Mouse (Mus musculus) midbrain, embryonic 12.5 days (tissue): ENCODE measurements around the gene Kif17. TPM values are rescaled to one million over a fixed set of nuclear protein-coding genes. Genes with fewer than 3 reads are reported as not detected.

Experiments
- ATAC-seq: fragments of 200-750 bp; cut with Nextera tagmentation; 2 replicates; pipeline ENCODE4 v1.8.0; 2017; ENCODE audit warnings: low read depth, moderate TSS enrichment, moderate library complexity; ENCODE audit not compliant: low FRiP score
- H3K27ac ChIP-seq: fragments of 300-500 bp; sonication (generic); replicated peaks from 2 replicates; pipeline ENCODE4 v1.5.1; 2016; ENCODE audit warnings: mild to moderate bottlenecking
- H3K27me3 ChIP-seq: fragments of 300-500 bp; sonication (generic); 2 replicates; pipeline ENCODE4 v1.6.1; 2016; ENCODE audit warnings: mild to moderate bottlenecking
- H3K36me3 ChIP-seq: fragments of 300-500 bp; sonication (generic); 2 replicates; pipeline ENCODE4 v1.6.1; 2016
- H3K4me1 ChIP-seq: fragments of 300-500 bp; sonication (generic); 2 replicates; pipeline ENCODE4 v1.6.1; 2016
- H3K4me2 ChIP-seq: fragments of 300-500 bp; sonication (generic); replicated peaks from 2 replicates; pipeline ENCODE4 v1.6.1; 2016; ENCODE audit warnings: mild to moderate bottlenecking, moderate library complexity
- H3K4me3 ChIP-seq: fragments of 300-500 bp; sonication (generic); 2 replicates; pipeline ENCODE4 v1.5.1; 2016; ENCODE audit warnings: mild to moderate bottlenecking
- H3K9ac ChIP-seq: fragments of 300-500 bp; sonication (generic); replicated peaks from 2 replicates; pipeline ENCODE4 v1.6.1; 2016; ENCODE audit warnings: mild to moderate bottlenecking, moderate library complexity
- H3K9me3 ChIP-seq: fragments of 300-500 bp; sonication (generic); 2 replicates; pipeline ENCODE4 v1.6.1; 2016; ENCODE audit warnings: mild to moderate bottlenecking
- WGBS: fragments of 180-500 bp; shearing (Covaris S2); methylation state at CpG from one replicate; pipeline ENCODE4 v1.1.7; 2016; 5-methylcytosine and 5-hydroxymethylcytosine counted together
- polyA plus RNA-seq: library from polyadenylated mRNA; unstranded; fragments of >200 nt; fragmentation: Nextera tagmentation; extraction: Ambion mirVana; gene quantifications from 2 replicates; pipeline ENCODE4 v1.2.1, GENCODE M21; 2016

Kif17 gene
- polyA plus RNA-seq, 1 experiment from 2014 or later: 1.2 TPM

DNA sequence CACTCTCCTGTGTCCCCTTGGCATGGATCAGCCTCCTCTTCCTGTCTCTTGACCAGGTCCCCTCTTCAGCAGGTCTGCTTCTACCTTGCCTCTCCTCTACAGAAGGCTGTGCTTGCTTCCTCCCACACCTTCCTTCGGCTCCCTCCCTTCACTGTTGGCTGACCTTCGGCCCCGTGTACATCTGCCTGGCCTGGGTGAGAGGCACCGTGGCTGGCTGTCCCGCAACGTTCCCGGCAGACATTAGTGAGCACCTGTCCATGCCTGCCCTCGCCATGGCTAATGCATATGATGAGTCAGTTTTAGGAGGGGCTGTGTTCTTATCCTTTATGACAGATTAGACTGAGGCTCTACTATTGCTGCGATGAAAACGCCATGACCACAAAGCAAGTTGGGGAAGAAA, 17.6 kb downstream of the Kif17 start:
- Histone ChIP-seq H3K27me3 (peaks cover 25% of the 10 kb centered on the region), H3K4me3 (no peak overlapping the region), H3K9ac (no peak overlapping the region), H3K4me1 (0 out of 2 replicates have a peak, but pooled peaks cover under 1% of the 10 kb centered on the region), H3K9me3 (no peaks in the 10 kb centered on the region), H3K36me3 (no peaks in the 10 kb centered on the region), H3K4me2 (no peak overlapping the region), H3K27ac (no peak overlapping the region)
- 93% methylated on average over 10 of the region's 10 CpGs for WGBS
- no peak for ATAC-seq

DNA sequence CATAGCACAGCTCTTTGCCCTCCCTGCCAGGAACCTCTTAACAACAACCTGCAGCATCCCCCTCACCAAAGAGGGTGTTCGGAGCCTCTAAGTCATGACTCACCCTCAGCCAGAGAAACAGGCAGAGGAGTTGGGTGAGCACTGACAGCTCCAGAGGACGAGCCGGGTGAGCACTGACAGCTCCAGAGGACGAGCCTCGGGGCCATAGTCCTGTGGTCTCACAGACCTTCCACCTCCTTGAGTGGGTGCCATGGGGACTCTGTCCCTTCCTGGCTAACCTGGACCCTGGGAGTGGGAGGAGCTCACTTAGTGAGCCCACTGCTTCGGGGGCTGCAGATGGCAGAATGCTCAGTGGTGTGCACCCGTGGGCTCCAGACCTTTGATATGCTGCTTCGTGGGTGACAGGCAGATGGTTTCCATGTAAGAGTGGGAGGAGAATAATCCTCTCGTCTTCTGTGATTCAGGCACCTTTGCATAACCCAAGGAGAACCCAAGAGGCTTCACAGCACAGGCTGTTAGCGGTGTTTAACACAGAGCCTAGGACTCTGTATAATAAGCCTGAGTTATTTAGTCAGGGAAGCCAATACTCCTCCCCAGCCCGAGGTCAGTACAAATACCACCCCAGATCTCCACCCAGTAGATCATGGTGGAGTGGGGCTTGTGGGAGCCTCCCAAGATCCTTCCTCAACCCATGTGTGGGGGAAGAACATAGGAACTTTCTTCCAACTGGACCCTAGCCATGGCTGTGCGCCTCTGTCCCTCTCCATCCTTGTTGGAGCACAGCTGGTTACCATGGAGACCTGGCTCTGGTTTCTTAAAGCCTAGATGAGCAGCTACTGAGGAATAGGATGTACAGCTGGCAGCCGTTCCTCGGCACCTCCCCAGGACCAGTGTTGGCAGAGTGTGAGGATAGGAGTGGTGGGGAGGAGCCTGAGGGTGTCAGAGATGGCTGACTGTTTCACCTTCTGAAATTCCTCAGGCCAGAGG, 22.1 kb downstream of the Kif17 start:
- ATAC-seq: no peak
- Histone ChIP-seq H3K4me3 (no peak overlapping the region), H3K27me3 (no peaks in the 10 kb centered on the region), H3K36me3 (no peaks in the 10 kb centered on the region), H3K27ac (no peak overlapping the region), H3K4me1 (no peaks in the 10 kb centered on the region), H3K4me2 (no peak overlapping the region), H3K9me3 (no peaks in the 10 kb centered on the region), H3K9ac (no peak overlapping the region)
- WGBS: 70% methylated on average over 14 of the region's 14 CpGs

DNA sequence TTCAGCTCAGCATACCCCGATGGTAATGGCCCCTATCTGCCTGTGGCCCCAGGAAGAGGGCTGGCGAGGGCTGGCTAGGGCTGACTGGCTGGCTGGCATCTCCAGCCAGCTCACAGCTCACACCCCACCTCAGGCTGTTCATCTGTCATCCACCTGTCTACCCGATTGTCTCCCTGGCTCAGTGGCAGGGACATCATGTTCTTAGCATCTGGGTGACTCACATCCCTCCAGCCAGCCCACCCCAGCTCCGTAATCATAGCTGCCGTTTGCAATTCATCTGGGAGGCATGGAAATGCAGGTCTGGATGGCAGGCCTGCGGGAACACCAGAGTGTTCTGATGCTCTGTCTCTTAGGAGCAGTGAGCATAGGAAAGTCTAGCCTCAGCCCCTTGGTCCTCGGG, 28.1 kb downstream of the Kif17 start:
- no peaks in the 10 kb centered on the region for H3K36me3 ChIP-seq
- no peak overlapping the region for H3K4me2 ChIP-seq
- no peaks in the 10 kb centered on the region for H3K27me3 ChIP-seq
- no peak overlapping the region for H3K27ac ChIP-seq
- no peak overlapping the region for H3K9ac ChIP-seq
- ATAC-seq: no peak
- no peaks in the 10 kb centered on the region for H3K4me1 ChIP-seq
- H3K4me3 ChIP-seq: no peak overlapping the region
- 80% methylated on average over 7 of the region's 7 CpGs for WGBS
- no peaks in the 10 kb centered on the region for H3K9me3 ChIP-seq

DNA sequence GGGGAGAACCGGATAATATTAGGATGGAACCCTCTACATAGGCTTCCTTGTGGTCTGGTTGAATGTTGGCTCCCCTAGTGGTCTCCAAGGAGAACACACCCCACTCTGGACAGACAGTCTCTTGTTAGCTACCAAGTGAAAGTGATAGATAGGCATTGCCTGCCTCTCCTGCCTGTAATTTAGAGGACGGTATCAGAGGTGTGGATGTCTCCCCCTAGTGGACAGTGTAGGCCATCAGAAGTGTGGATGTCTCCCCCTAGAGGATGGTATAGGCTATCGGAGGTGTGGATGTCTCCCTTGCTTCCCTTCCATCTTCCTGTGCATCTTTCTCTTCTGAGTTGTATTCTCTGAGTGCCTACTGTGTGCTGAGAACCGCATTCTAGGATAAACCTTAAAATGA, 32.6 kb downstream of the Kif17 start:
- no peak overlapping the region for H3K9ac ChIP-seq
- no peaks in the 10 kb centered on the region for H3K36me3 ChIP-seq
- WGBS: 24% methylated on average over 4 of the region's 4 CpGs
- no peaks in the 10 kb centered on the region for H3K9me3 ChIP-seq
- no peak overlapping the region for H3K4me2 ChIP-seq
- H3K27ac ChIP-seq: no peak overlapping the region
- no peaks in the 10 kb centered on the region for H3K27me3 ChIP-seq
- no peaks in the 10 kb centered on the region for H3K4me1 ChIP-seq
- H3K4me3 ChIP-seq: no peak overlapping the region
- no peak for ATAC-seq

DNA sequence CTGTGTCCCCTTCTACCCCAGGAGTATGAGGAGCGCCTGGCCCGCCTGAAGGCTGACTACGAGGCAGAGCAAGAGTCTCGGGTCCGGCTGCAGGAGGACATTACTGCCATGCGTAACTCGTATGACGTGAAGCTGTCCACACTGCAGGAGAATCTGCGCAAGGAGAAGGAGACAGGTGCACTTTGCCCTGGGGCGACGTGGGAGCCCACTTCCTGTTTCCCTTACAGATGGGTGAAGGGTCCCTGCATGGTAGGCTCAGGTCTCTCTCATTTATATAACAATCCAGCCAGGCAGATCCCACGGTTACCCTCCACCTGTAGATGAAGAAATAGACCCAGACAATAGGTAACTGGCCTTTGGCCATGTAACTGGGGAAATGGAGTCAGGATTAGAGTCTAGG, 36.2 kb downstream of the Kif17 start:
- Histone ChIP-seq H3K27ac (no peak overlapping the region), H3K4me2 (no peak overlapping the region), H3K36me3 (no peaks in the 10 kb centered on the region), H3K9ac (no peak overlapping the region), H3K4me1 (no peaks in the 10 kb centered on the region), H3K27me3 (no peaks in the 10 kb centered on the region), H3K4me3 (no peak overlapping the region), H3K9me3 (no peaks in the 10 kb centered on the region)
- WGBS: 92% methylated on average over 12 of the region's 12 CpGs
- ATAC-seq: no peak

DNA sequence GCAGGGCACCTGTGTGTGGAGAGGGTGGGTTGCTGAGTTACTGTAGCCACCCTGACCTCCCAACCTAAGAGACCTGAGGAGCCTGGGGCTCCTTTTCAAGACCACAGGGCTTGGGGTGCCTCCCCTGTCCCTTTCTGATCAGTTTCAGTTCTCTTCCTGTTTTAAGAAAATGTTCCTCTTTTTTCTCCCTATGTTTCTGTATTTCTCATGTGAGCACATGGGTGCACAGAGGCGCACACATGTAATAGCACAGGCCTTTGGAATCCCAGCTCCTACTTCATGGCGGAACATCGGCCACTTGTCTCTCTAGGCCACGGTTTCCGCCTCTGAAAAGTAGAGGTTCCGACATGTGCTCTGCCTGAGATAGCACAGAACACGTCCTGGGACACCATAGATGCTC, 38.5 kb downstream of the Kif17 start:
- Histone ChIP-seq H3K36me3 (no peaks in the 10 kb centered on the region), H3K27me3 (no peaks in the 10 kb centered on the region), H3K4me2 (no peak overlapping the region), H3K27ac (no peak overlapping the region), H3K9ac (no peak overlapping the region), H3K4me3 (no peak overlapping the region), H3K9me3 (no peaks in the 10 kb centered on the region), H3K4me1 (no peaks in the 10 kb centered on the region)
- no peak for ATAC-seq
- 85% methylated on average over 7 of the region's 7 CpGs for WGBS

DNA sequence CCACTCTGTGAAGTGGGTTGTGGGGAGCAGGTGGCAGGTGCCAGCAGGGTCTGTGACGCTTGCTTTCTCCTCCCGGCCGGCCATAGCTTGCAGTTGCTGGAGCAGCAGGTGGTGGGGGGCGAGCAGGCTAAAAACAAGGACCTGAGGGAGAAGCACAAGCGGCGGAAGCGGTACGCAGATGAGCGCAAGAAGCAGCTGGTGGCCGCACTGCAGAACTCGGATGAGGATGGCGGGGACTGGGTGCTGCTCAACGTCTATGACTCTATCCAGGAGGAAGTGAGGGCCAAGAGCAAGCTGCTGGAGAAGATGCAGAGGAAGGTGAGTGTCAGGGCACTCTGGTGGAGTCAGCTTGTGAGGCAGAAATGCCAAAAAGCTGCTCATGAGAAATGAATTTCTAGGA, 41.8 kb downstream of the Kif17 start:
- no peak overlapping the region for H3K4me2 ChIP-seq
- H3K9ac ChIP-seq: no peak overlapping the region
- no peak for ATAC-seq
- no peaks in the 10 kb centered on the region for H3K4me1 ChIP-seq
- no peak overlapping the region for H3K27ac ChIP-seq
- H3K9me3 ChIP-seq: no peaks in the 10 kb centered on the region
- no peaks in the 10 kb centered on the region for H3K27me3 ChIP-seq
- no peaks in the 10 kb centered on the region for H3K36me3 ChIP-seq
- H3K4me3 ChIP-seq: no peak overlapping the region
- WGBS: 86% methylated on average over 13 of the region's 13 CpGs

DNA sequence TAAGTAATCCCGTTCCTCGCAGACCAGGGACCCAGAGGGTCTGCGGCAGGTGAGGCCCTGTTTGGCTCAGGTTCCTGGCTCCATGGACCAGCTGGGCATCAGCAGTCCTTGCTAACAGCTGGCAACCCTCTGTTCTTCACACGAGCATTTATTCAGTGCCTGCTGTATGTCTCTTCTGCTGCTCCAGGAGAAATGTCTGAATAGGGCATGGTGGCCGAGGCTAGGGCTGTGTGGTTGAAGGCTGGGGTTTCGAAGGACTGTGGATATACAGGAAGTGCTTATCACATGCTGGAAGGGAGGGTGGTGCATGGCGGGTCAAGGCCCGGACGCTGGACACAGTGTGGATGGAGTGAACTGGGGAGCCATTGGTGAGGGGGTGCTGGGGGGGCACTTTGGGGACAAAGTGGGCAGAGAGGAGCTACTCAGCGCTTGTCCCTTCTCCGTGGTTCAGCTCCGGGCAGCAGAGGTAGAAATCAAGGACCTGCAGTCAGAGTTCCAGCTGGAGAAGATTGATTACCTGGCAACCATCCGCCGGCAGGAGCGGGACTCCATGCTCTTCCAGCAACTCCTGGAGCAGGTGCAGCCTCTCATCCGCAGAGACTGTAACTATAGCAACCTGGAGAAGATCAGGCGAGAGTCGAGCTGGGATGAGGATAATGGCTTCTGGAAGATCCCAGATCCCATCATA, 43.2 kb downstream of the Kif17 start:
- Histone ChIP-seq H3K4me2 (no peak overlapping the region), H3K36me3 (no peaks in the 10 kb centered on the region), H3K4me1 (no peaks in the 10 kb centered on the region), H3K9ac (no peak overlapping the region), H3K9me3 (no peaks in the 10 kb centered on the region), H3K27ac (peak overlapping the region; percentile 58), H3K27me3 (no peaks in the 10 kb centered on the region), H3K4me3 (no peak overlapping the region)
- WGBS: 76% methylated on average over 18 of the region's 18 CpGs
- ATAC-seq: no peak

DNA sequence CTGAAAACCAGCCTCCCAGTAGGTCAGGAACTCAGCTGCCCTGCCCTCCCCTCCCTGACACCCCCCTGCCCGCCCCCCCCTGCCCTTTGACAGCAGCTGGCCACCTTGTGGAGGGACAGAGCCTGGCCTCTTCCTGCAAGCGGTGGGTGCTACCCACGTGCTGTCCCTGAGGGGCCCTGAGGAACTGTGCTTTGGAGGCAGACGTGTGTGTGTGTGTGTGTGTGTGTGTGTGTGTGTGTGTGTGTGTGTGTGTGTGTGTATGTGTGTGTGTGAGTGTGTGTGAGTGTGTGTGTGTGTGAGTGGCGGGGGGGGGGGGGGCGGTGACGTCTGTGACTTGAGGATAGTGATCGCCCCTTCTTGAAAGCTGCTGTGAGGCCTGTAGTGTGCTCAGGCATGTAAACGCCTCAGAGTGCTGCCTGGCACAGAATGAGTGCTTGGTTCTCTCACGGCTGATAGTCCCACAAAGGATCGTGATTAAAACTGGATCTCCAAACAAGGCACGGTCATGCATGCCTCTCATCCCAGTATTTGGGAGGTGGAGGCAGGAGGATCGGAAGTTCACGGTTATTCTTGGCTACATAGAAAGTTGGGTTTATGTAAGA, 43.8 kb downstream of the Kif17 start:
- Histone ChIP-seq H3K27ac (peak overlapping the region; percentile 58), H3K9ac (no peak overlapping the region), H3K4me2 (no peak overlapping the region), H3K27me3 (no peaks in the 10 kb centered on the region), H3K4me1 (no peaks in the 10 kb centered on the region), H3K36me3 (no peaks in the 10 kb centered on the region), H3K9me3 (no peaks in the 10 kb centered on the region), H3K4me3 (no peak overlapping the region)
- ATAC-seq: peak; percentile 27; the same call in 1 of the 2 replicates
- 79% methylated on average over 10 of the region's 14 CpGs for WGBS

DNA sequence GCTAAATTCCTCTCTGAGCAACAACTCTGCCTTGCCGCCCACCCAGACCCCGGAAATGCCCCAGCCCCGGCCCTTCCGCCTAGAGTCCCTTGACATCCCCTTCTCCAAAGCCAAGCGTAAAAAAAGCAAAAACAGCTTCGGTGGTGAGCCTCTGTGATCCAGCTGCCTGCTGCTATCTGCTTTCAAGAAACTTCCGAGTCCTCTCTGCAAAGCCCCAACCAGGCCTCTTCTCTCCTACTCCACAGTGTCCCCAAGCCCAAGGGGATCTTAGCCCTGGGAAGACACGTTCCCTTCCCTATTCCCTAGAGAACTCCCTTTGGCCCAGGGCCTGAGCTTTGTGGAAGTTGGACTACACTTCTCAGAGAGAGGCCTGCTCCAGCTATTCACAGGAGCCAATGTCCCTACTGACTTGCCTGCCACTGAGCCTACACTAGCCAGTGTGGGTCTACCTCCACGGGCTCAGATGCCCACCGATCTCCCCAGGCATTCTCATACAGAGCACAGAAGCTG, 51.1 kb downstream of the Kif17 start:
- WGBS: 90% methylated on average over 10 of the region's 10 CpGs
- Histone ChIP-seq H3K4me2 (no peak overlapping the region), H3K9me3 (no peaks in the 10 kb centered on the region), H3K9ac (no peak overlapping the region), H3K27me3 (no peaks in the 10 kb centered on the region), H3K27ac (no peak overlapping the region), H3K4me3 (no peak overlapping the region), H3K4me1 (peaks cover 19% of the 10 kb centered on the region), H3K36me3 (no peaks in the 10 kb centered on the region)
- ATAC-seq: no peak

DNA sequence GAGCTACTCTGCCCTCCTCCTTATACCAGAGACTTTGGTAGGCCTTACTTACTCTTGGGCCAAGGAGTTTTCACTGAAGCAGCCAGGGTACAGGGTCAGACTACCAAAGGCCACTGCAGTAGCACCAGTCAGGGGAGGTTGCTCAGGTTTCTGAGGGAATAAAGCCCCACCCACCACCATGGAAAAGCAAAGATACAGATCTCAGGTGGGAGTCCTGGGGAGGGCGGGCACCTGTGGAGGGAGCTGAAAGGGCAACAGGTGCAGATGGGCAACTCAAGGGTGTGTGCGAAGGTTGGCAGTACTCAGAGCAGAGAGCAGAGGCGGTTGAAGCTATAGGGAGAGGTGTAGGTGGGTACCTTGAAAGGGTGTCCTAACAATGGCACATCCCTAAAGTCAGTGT, 52.8 kb downstream of the Kif17 start:
- peak overlapping the region; percentile 79; the same call in 1 of the 2 replicates for H3K4me2 ChIP-seq
- H3K4me3 ChIP-seq: no peak overlapping the region
- no peak overlapping the region for H3K9ac ChIP-seq
- ATAC-seq: no peak
- H3K4me1 ChIP-seq: peaks cover 22% of the 10 kb centered on the region
- no peaks in the 10 kb centered on the region for H3K27me3 ChIP-seq
- 97% methylated on average over 3 of the region's 3 CpGs for WGBS
- H3K36me3 ChIP-seq: peaks cover 15% of the 10 kb centered on the region; the same call in 1 of the 2 replicates
- no peaks in the 10 kb centered on the region for H3K9me3 ChIP-seq
- H3K27ac ChIP-seq: no peak overlapping the region

DNA sequence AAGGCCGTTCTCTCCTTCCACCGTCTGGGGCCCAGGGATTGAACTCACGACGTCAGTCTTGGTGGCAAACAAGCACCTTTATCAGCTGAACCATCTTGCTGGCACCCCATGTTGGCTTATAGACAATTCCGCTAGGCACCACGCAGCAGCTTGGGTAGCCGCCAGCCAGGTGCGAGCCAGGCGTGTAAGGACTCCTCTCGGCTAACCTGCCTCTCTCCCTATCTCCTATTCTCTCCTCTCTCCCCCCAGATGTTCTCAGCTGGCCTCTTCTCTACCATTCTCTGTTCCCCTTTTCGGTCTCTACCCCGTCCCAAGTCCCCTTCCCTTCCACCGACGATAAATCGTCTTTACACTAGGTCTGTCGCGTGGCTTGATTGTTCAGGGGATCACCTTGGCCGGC, 53.5 kb downstream of the Kif17 start:
- Histone ChIP-seq H3K4me2 (peak overlapping the region; percentile 79), H3K9me3 (no peaks in the 10 kb centered on the region), H3K27me3 (no peaks in the 10 kb centered on the region), H3K4me1 (peaks cover 22% of the 10 kb centered on the region), H3K4me3 (peak overlapping the region; percentile 98), H3K36me3 (peaks cover 22% of the 10 kb centered on the region; the same call in 1 of the 2 replicates), H3K27ac (peak overlapping the region; percentile 75), H3K9ac (peak overlapping the region; percentile 59)
- WGBS: 18% methylated on average over 18 of the region's 18 CpGs
- no peak for ATAC-seq
